Comparison of ENCODE assay signal across 8 mouse cellular contexts in genomic region chr2:164486258-164487114, GRCm38 (mm10). TPM values are rescaled to one million over a fixed set of nuclear protein-coding genes. Genes with fewer than 3 reads are reported as not detected.
DNase-seq lines count a peak whose midpoint lies in the region; ATAC-seq lines count a peak whose summit lies in the region.

No protein-coding gene starts in this region.

- peak overlapping the region; percentile 87 for H3K4me3 ChIP-seq in hindbrain, embryonic 16.5 days (ENCODE audit: low read length)

- peak; percentile 65 for ATAC-seq in hindbrain, embryonic 16.5 days

- H3K36me3 ChIP-seq in hindbrain, embryonic 16.5 days (ENCODE audit: control insufficient read depth, insufficient read depth, low read length): no peaks in the 10 kb centered on the region

- peak overlapping the region; percentile 30; the same call in 1 of the 2 replicates for H3K27ac ChIP-seq in hindbrain, embryonic 16.5 days (ENCODE audit: low read depth, low read length)

- no peaks in the 10 kb centered on the region for H3K27me3 ChIP-seq in hindbrain, embryonic 16.5 days (replicated peaks; ENCODE audit: control insufficient read depth, insufficient read depth, low read length)

- peak overlapping the region; percentile 80 for H3K9ac ChIP-seq in hindbrain, embryonic 16.5 days (ENCODE audit: low read depth, low read length)

- peak; percentile 52 to 73 for DNase-seq in adrenal gland, adult 18-20 months (ENCODE audit: low spot score in 2 of 2)
- no peak for DNase-seq in adrenal gland, postnatal 4 days (ENCODE audit: low spot score in 2 of 2)
- DNase-seq in cerebellum, adult 9-11 months: peak; percentile 87
- DNase-seq in gastrocnemius, adult 18-20 months (ENCODE audit: low spot score): peak; percentile 60
- DNase-seq in left cerebral cortex, adult 11 months (ENCODE audit: low spot score): peak; percentile 81
- peak; percentile 77 for DNase-seq in lung, postnatal 14 days
- DNase-seq in right cerebral cortex, adult 2 months (ENCODE audit: low spot score in 2 of 2): peak; percentile 79 to 83

- peaks cover 12% of the 10 kb centered on the region for H3K4me1 ChIP-seq in hindbrain, embryonic 16.5 days (ENCODE audit: control insufficient read depth, insufficient read depth, low read depth, low read length)

- H3K9me3 ChIP-seq in hindbrain, embryonic 16.5 days (ENCODE audit: control insufficient read depth, low read length): no peaks in the 10 kb centered on the region

- WGBS in hindbrain, embryonic 16.5 days: 0% methylated on average over 52 of the region's 90 CpGs

- H3K4me2 ChIP-seq in hindbrain, embryonic 16.5 days (ENCODE audit: low read length): peak overlapping the region; percentile 100

RNA-seq across cellular contexts. Expression of gene Dbndd2, which starts 0.6 kb away (rescaled TPM):
- total RNA-seq in adrenal gland, adult 18-20 months (2021): 10 to 100 TPM in 1 of 2 experiments, 1 to 10 TPM in 1; 7.6 to 20.9 TPM
- 10 to 100 TPM; 10.9 to 17.1 TPM for total RNA-seq in adrenal gland, postnatal 4 days (2021)
- total RNA-seq in gastrocnemius, adult 18-20 months (2021): 10 to 100 TPM; 22.8 to 24.5 TPM
- polyA plus RNA-seq in hindbrain, embryonic 16.5 days (2015; fragmentation: Nextera tagmentation; extraction: Ambion mirVana): 23.8 and 27.3 TPM in 2 replicates

RNA-seq across cellular contexts. Expression of gene Pigt, which starts 10.8 kb away (rescaled TPM):
- 10 to 100 TPM; 63.3 to 93.6 TPM for total RNA-seq in adrenal gland, adult 18-20 months (2021)
- total RNA-seq in adrenal gland, postnatal 4 days (2021): 100 to 1,000 TPM; 133 to 134 TPM
- total RNA-seq in gastrocnemius, adult 18-20 months (2021): 10 to 100 TPM; 31.4 to 32.6 TPM
- 97.7 and 101 TPM in 2 replicates for polyA plus RNA-seq in hindbrain, embryonic 16.5 days (2015; fragmentation: Nextera tagmentation; extraction: Ambion mirVana)

RNA-seq across cellular contexts. Expression of gene Trp53tg5, which starts 13.0 kb away (rescaled TPM):
- not detected for total RNA-seq in adrenal gland, adult 18-20 months (2021)
- not detected for total RNA-seq in adrenal gland, postnatal 4 days (2021)
- not detected for total RNA-seq in gastrocnemius, adult 18-20 months (2021)
- polyA plus RNA-seq in hindbrain, embryonic 16.5 days (2015; fragmentation: Nextera tagmentation; extraction: Ambion mirVana): not detected in 2 replicates

RNA-seq across cellular contexts. Expression of gene Gm20458, which starts 25.7 kb away (rescaled TPM):
- total RNA-seq in adrenal gland, adult 18-20 months (2021): 1 to 10 TPM in 1 of 2 experiments, not detected in 1; 5.7 TPM
- total RNA-seq in adrenal gland, postnatal 4 days (2021): 1 to 10 TPM in 1 of 2 experiments, under 1 TPM in 1; 0.48 to 3.0 TPM
- 1 to 10 TPM; 3.8 to 6.5 TPM for total RNA-seq in gastrocnemius, adult 18-20 months (2021)
- polyA plus RNA-seq in hindbrain, embryonic 16.5 days (2015; fragmentation: Nextera tagmentation; extraction: Ambion mirVana): 4.1 and 12.3 TPM in 2 replicates

RNA-seq across cellular contexts. Expression of gene Sys1, which starts 29.7 kb away (rescaled TPM):
- 10 to 100 TPM; 28.7 to 33.3 TPM for total RNA-seq in adrenal gland, adult 18-20 months (2021)
- 10 to 100 TPM; 34.7 to 35.0 TPM for total RNA-seq in adrenal gland, postnatal 4 days (2021)
- total RNA-seq in gastrocnemius, adult 18-20 months (2021): 10 to 100 TPM; 26.0 to 26.2 TPM
- 89.7 and 95.6 TPM in 2 replicates for polyA plus RNA-seq in hindbrain, embryonic 16.5 days (2015; fragmentation: Nextera tagmentation; extraction: Ambion mirVana)

Comparison
In these comparisons a context has a peak if more than half of its experiments do, and no peak if none do; other contexts are left out.
1. DNase-seq: peak in adrenal gland, adult 18-20 months (2 of 2), cerebellum, adult 9-11 months (single experiment), gastrocnemius, adult 18-20 months (single experiment), left cerebral cortex, adult 11 months (single experiment), lung, postnatal 14 days (single experiment) and right cerebral cortex, adult 2 months (2 of 2); none in adrenal gland, postnatal 4 days (0 of 2).